Mouse (Mus musculus) heart, embryonic 16.5 days (tissue): ENCODE results near the gene Trim47. TPM values are rescaled to one million over a fixed set of nuclear protein-coding genes. Genes with fewer than 3 reads are reported as not detected.
A peak's percentile ranks its signal among the peaks of the same experiment; 100 is the strongest.

Source experiments
- ATAC-seq: fragments of 200-750 bp; cut with Nextera tagmentation; replicated peaks from 2 replicates; pipeline ENCODE4 v1.8.0; 2017; ENCODE audit warnings: moderate number of reproducible peaks; ENCODE audit not compliant: insufficient read depth, low FRiP score; ENCODE audit errors: extremely low read depth
- H3K27ac ChIP-seq: fragments of 300-500 bp; sonication (generic); 2 replicates; pipeline ENCODE4 v1.5.1; 2014; ENCODE audit warnings: mild to moderate bottlenecking, low read length, control low read depth, moderate library complexity
- H3K27me3 ChIP-seq: fragments of 300-500 bp; sonication (generic); 2 replicates; pipeline ENCODE4 v1.6.1; 2014; ENCODE audit warnings: low read length, mixed read lengths; ENCODE audit not compliant: control insufficient read depth, insufficient read depth
- H3K36me3 ChIP-seq: fragments of 300-500 bp; sonication (generic); 2 replicates; pipeline ENCODE4 v1.6.1; 2014; ENCODE audit not compliant: control insufficient read depth, insufficient read depth
- H3K4me1 ChIP-seq: fragments of 300-500 bp; sonication (generic); 2 replicates; pipeline ENCODE4 v1.6.1; 2014; ENCODE audit warnings: low read length, mixed read lengths; ENCODE audit not compliant: control insufficient read depth, insufficient read depth
- H3K4me2 ChIP-seq: fragments of 300-500 bp; sonication (generic); 2 replicates; pipeline ENCODE4 v1.6.1; 2014; ENCODE audit warnings: low read depth, mild to moderate bottlenecking, control low read depth, low read length
- H3K4me3 ChIP-seq: fragments of 300-500 bp; sonication (generic); 2 replicates; pipeline ENCODE4 v1.5.1; 2014; ENCODE audit warnings: mild to moderate bottlenecking, control low read depth, low read length
- H3K9ac ChIP-seq: fragments of 300-500 bp; sonication (generic); 2 replicates; pipeline ENCODE4 v1.6.1; 2014; ENCODE audit warnings: low read length, control low read depth
- H3K9me3 ChIP-seq: fragments of 300-500 bp; sonication (generic); replicated peaks from 2 replicates; pipeline ENCODE4 v1.6.1; 2016; ENCODE audit warnings: low read length; ENCODE audit not compliant: control insufficient read depth
- WGBS: fragments of 180-500 bp; shearing (Covaris S2); extraction: QIAGEN DNeasy Blood & Tissue Kit; methylation state at CpG from one replicate; pipeline ENCODE4 v1.1.7; 2014; 5-methylcytosine and 5-hydroxymethylcytosine counted together
- polyA plus RNA-seq: library from polyadenylated mRNA; unstranded; fragments of >200 nt; fragmentation: Nextera tagmentation; extraction: Ambion mirVana; gene quantifications from 2 replicates; pipeline ENCODE4 v1.2.1, GENCODE M21; 2015

Gene Trim47
- polyA plus RNA-seq, 1 experiment from 2014 or later: 79.8 TPM

DNA sequence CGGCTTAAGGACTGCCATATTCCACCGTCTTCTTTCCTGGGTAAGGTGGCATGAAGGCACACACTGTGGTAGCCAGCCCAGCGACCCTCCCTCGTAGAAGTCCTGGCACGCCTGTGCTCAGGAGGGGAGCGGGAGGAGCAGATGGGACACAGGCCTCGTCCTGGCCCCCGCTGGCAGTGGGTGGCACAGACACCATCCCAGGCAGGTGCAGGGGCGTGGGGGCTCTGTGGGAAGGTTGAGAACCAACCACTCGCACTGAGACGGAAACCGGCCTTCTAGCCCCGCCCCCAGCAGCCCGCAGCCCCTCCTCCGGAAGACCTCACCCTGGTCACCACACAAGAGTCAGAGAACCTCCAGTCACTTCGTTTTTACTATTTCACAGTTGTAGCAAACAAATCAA, 48.8 kb downstream of the Trim47 start:
- Histone ChIP-seq H3K9me3 (no peaks in the 10 kb centered on the region), H3K36me3 (peaks cover 37% of the 10 kb centered on the region), H3K27me3 (no peaks in the 10 kb centered on the region), H3K4me1 (peaks cover 11% of the 10 kb centered on the region), H3K9ac (peak overlapping the region; percentile 56), H3K4me2 (peak overlapping the region; percentile 47), H3K4me3 (peak overlapping the region; percentile 26), H3K27ac (peak overlapping the region; percentile 67)
- peak; percentile 35; the same call in 1 of the 2 replicates for ATAC-seq
- 25% methylated on average over 16 of the region's 16 CpGs for WGBS

DNA sequence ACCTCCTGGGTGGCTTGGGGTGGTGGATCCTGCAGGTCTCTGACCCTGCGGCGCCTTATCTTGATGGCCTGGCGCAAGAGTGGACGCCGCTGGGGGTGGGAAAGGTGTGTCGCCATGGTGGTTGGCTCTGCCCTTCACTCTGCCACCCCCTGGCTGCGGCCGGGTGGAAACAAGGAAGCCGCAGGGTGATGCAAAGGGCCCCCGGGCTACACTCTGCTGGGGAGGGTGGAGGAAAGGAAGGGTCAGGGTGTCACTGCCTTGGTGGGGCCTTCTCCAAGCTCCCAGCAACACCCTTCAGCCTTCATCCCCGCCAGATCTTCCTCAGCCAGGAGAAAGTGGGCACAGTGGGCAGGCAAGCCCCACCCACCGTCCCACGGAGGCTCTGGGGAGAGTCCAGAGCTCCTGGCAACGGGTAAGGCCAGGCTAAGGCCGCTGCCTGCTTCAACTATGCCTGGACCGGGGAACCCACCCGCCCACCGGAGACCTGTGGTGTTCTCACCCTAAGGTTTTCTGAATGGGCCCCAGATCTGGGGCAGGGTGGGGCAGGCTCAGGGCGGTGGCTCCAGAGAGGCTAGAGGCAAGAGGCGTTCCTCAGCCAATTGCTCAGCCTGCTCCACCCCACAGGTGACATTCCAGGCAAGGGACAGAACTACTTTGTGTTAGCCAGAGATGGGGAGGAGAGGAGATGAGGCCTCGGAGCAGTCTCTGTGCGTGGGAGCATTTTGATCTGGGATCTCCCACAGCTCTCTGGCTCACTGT, 49.4 kb downstream of the Trim47 start, which contains the start of gene Unc13d:
TSS of gene Unc13d (minus strand) at position 516 of the 759 bp plus-strand sequence.
- H3K9ac ChIP-seq: peak within 1 kb of the TSS; percentile 62
- WGBS: 55% methylated on average over 22 of the region's 22 CpGs
- H3K27me3 ChIP-seq: no peaks in the 10 kb centered on the region
- H3K36me3 ChIP-seq: peaks cover 34% of the 10 kb centered on the region
- H3K27ac ChIP-seq: peak within 1 kb of the TSS; percentile 67
- H3K4me2 ChIP-seq: peak within 1 kb of the TSS; percentile 47
- peak within 1 kb of the TSS; percentile 36 for H3K4me3 ChIP-seq
- ATAC-seq: peak; percentile 30; the same call in 1 of the 2 replicates
- H3K9me3 ChIP-seq: no peaks in the 10 kb centered on the region
- peaks cover 11% of the 10 kb centered on the region for H3K4me1 ChIP-seq

- no peak for ATAC-seq
- 54% methylated on average over 7 of the region's 7 CpGs for WGBS
Measured at GRCm38 (mm10) chr11:116076836-116077235, 50.2 kb downstream of the Trim47 start.

GRCm38 (mm10) chr11:116076266-116076540, 50.8 kb downstream of the Trim47 start:
- ATAC-seq: no peak
- Histone ChIP-seq H3K4me3 (no peak overlapping the region; the same call in 1 of the 2 replicates), H3K9me3 (no peaks in the 10 kb centered on the region), H3K9ac (peak overlapping the region; percentile 62; the same call in 1 of the 2 replicates), H3K36me3 (peaks cover 21% of the 10 kb centered on the region), H3K4me1 (peaks cover 11% of the 10 kb centered on the region), H3K4me2 (peak overlapping the region; percentile 47; the same call in 1 of the 2 replicates), H3K27me3 (no peaks in the 10 kb centered on the region), H3K27ac (no peak overlapping the region)
- WGBS: 61% methylated on average over 7 of the region's 7 CpGs

More at GRCm38 (mm10) chr11:116076836-116077235, 50.2 kb downstream of the Trim47 start:
- no peaks in the 10 kb centered on the region for H3K9me3 ChIP-seq
- H3K27ac ChIP-seq: peak overlapping the region; percentile 54; the same call in 1 of the 2 replicates
- H3K27me3 ChIP-seq: no peaks in the 10 kb centered on the region
- peak overlapping the region; percentile 62 for H3K9ac ChIP-seq
- H3K4me1 ChIP-seq: peaks cover 11% of the 10 kb centered on the region
- H3K36me3 ChIP-seq: peaks cover 26% of the 10 kb centered on the region
- peak overlapping the region; percentile 36 for H3K4me3 ChIP-seq
- peak overlapping the region; percentile 47 for H3K4me2 ChIP-seq

GRCm38 (mm10) chr11:116075539-116076265, 51.3 kb downstream of the Trim47 start:
- Histone ChIP-seq H3K9ac (no peak overlapping the region; the same call in 1 of the 2 replicates), H3K4me2 (no peak overlapping the region), H3K4me3 (no peak overlapping the region), H3K27ac (no peak overlapping the region), H3K27me3 (no peaks in the 10 kb centered on the region), H3K4me1 (peaks cover 11% of the 10 kb centered on the region), H3K36me3 (peaks cover 18% of the 10 kb centered on the region), H3K9me3 (no peaks in the 10 kb centered on the region)
- 38% methylated on average over 20 of the region's 20 CpGs for WGBS
- ATAC-seq: no peak

DNA sequence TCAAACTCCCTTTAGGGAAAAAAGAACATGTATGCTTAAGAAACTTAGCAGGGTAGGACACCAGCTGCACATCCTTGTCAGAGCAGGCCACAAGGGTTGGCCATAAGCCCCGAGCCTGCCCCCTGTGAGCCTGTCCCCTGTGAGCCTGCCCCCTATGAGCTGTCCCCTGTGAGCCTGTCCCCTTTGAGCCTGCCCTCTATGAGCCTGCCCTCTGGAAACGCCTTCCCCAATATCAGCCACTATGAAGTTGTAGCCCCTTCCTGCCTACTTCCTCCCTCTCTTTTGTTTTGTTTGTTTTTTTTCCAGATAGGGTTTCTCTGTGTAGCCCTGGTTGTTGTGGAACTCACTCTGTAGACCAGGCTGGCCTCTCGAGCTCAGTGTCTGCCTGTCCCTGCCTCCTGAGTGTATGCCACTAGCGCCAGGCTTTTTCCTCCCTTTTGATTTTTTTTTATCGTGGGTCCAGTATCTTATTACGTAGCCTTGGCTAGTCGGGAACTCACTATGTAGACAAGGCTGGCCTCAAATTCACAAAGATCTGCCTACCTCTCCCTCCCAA, 52.5 kb downstream of the Trim47 start:
- Histone ChIP-seq H3K36me3 (peaks cover 7% of the 10 kb centered on the region), H3K27ac (no peak overlapping the region), H3K9ac (no peak overlapping the region), H3K9me3 (no peaks in the 10 kb centered on the region), H3K4me1 (peaks cover 11% of the 10 kb centered on the region), H3K4me3 (no peak overlapping the region), H3K27me3 (no peaks in the 10 kb centered on the region), H3K4me2 (no peak overlapping the region)
- 56% methylated on average over 7 of the region's 7 CpGs for WGBS
- no peak for ATAC-seq

DNA sequence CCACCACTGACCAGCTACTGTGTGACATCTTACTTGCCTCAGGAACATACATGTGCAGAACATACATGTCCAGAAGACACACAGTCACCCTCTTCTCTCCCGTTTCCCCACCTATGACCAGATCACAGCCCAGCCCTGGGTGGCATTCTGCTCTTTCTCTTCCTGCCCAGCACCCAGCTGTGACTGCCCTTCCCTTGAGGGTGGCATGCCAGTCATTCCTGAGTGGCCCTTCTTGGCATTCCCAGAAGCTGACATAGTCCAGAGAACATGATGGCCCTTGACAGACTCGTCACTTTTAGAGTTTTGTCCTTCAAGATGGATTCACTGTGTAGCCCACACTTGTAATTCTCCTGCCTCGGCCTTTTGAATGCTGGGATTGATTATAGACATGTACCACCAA, 54.4 kb downstream of the Trim47 start:
- peaks cover 6% of the 10 kb centered on the region; the same call in 1 of the 2 replicates for H3K4me1 ChIP-seq
- no peak for ATAC-seq
- H3K36me3 ChIP-seq: no peaks in the 10 kb centered on the region
- no peak overlapping the region for H3K4me2 ChIP-seq
- no peak overlapping the region for H3K9ac ChIP-seq
- no peaks in the 10 kb centered on the region for H3K27me3 ChIP-seq
- no peaks in the 10 kb centered on the region for H3K9me3 ChIP-seq
- H3K4me3 ChIP-seq: no peak overlapping the region
- no peak overlapping the region for H3K27ac ChIP-seq
- 63% methylated on average over 3 of the region's 3 CpGs for WGBS

GRCm38 (mm10) chr11:116071510-116071909, 55.5 kb downstream of the Trim47 start:
- Histone ChIP-seq H3K9ac (no peak overlapping the region), H3K4me1 (peaks cover 3% of the 10 kb centered on the region; the same call in 1 of the 2 replicates), H3K4me3 (no peak overlapping the region), H3K27me3 (no peaks in the 10 kb centered on the region), H3K9me3 (no peaks in the 10 kb centered on the region), H3K4me2 (no peak overlapping the region), H3K27ac (no peak overlapping the region), H3K36me3 (no peaks in the 10 kb centered on the region)
- no peak for ATAC-seq
- WGBS: 59% methylated on average over 5 of the region's 5 CpGs
